Mouse (Mus musculus) spleen, adult 18-20 months (tissue): ENCODE data around the gene Hspg2.

Experiments used
- DNase-seq, 2 experiments: peaks; one replicate each; pipeline ENCODE4 v3.0.0; 2022; ENCODE audit warnings: mixed read lengths in 2 of 2

Hspg2 gene

GRCm38 (mm10) chr4:137503509-137503971, 35.0 kb downstream of the Hspg2 start:
- DNase-seq: no peak

- DNase-seq: no peak
Measured at GRCm38 (mm10) chr4:137506629-137507028, 38.1 kb downstream of the Hspg2 start.

- no peak for DNase-seq
Measured at GRCm38 (mm10) chr4:137509528-137509927, 41.0 kb downstream of the Hspg2 start.

GRCm38 (mm10) chr4:137510021-137510696, 41.6 kb downstream of the Hspg2 start:
- no peak for DNase-seq

GRCm38 (mm10) chr4:137512897-137513296, 44.3 kb downstream of the Hspg2 start:
- no peak for DNase-seq

- DNase-seq: no peak
Measured at GRCm38 (mm10) chr4:137517989-137518691, 49.6 kb downstream of the Hspg2 start.

- DNase-seq: no peak
Measured at GRCm38 (mm10) chr4:137518746-137519145, 50.2 kb downstream of the Hspg2 start.

- DNase-seq: no peak
Measured at GRCm38 (mm10) chr4:137520346-137520745, 51.8 kb downstream of the Hspg2 start.

- DNase-seq: no peak
Measured at GRCm38 (mm10) chr4:137521966-137522365, 53.4 kb downstream of the Hspg2 start.

GRCm38 (mm10) chr4:137525426-137525825, 56.9 kb downstream of the Hspg2 start:
- DNase-seq: no peak

GRCm38 (mm10) chr4:137527368-137527767, 58.8 kb downstream of the Hspg2 start:
- no peak for DNase-seq

- DNase-seq: no peak
Measured at GRCm38 (mm10) chr4:137527872-137528271, 59.3 kb downstream of the Hspg2 start.

- DNase-seq: no peak
Measured at GRCm38 (mm10) chr4:137540356-137540755, 71.8 kb downstream of the Hspg2 start.

GRCm38 (mm10) chr4:137542968-137543367, 74.4 kb downstream of the Hspg2 start:
- DNase-seq: no peak

- no peak for DNase-seq
Measured at GRCm38 (mm10) chr4:137545568-137545967, 77.0 kb downstream of the Hspg2 start.

- peak in 1 of 2 experiments; percentile 28 for DNase-seq
Measured at GRCm38 (mm10) chr4:137546003-137546525, 77.5 kb downstream of the Hspg2 start.

- DNase-seq: no peak
Measured at GRCm38 (mm10) chr4:137553466-137553865, 84.9 kb downstream of the Hspg2 start.

- no peak for DNase-seq
Measured at GRCm38 (mm10) chr4:137556673-137557210, 88.2 kb downstream of the Hspg2 start.

GRCm38 (mm10) chr4:137569873-137570272, 101.3 kb downstream of the Hspg2 start:
- no peak for DNase-seq

- DNase-seq: no peak
Measured at GRCm38 (mm10) chr4:137574469-137574868, 105.9 kb downstream of the Hspg2 start, which contains the start of gene Ldlrad2. Gene Ldlrad2 (minus strand): TSS chr4:137574569.

GRCm38 (mm10) chr4:137577486-137577885, 108.9 kb downstream of the Hspg2 start:
- DNase-seq: no peak

GRCm38 (mm10) chr4:137578181-137578845, 109.7 kb downstream of the Hspg2 start:
- peak; percentile 16 to 47 for DNase-seq

- DNase-seq: no peak
Measured at GRCm38 (mm10) chr4:137579789-137580188, 111.2 kb downstream of the Hspg2 start.
